Mouse (Mus musculus) kidney, postnatal 0 days (tissue): ENCODE results near the gene 2700049A03Rik. TPM values are rescaled to one million over a fixed set of nuclear protein-coding genes. Genes with fewer than 3 reads are reported as not detected.

Source experiments
- ATAC-seq: fragments of 200-750 bp; cut with Nextera tagmentation; replicated peaks from 2 replicates; pipeline ENCODE4 v1.8.0; 2017; ENCODE audit warnings: low read depth, moderate number of reproducible peaks, moderate TSS enrichment, moderate library complexity; ENCODE audit not compliant: low FRiP score
- DNase-seq: peaks from one replicate; pipeline ENCODE4 v3.0.0-alpha.2; 2016; ENCODE audit warnings: low spot score
- H3K27ac ChIP-seq: fragments of 300-500 bp; sonication (generic); 2 replicates; pipeline ENCODE4 v1.5.1; 2014; ENCODE audit warnings: mild to moderate bottlenecking
- H3K27me3 ChIP-seq: fragments of 300-500 bp; sonication (generic); 2 replicates; pipeline ENCODE4 v1.6.1; 2014; ENCODE audit warnings: low read length, mixed read lengths; ENCODE audit not compliant: insufficient read depth
- H3K36me3 ChIP-seq: fragments of 300-500 bp; sonication (generic); 2 replicates; pipeline ENCODE4 v1.6.1; 2014; ENCODE audit warnings: low read length, mixed read lengths; ENCODE audit not compliant: insufficient read depth
- H3K4me1 ChIP-seq: fragments of 300-500 bp; sonication (generic); replicated peaks from 2 replicates; pipeline ENCODE4 v1.6.1; 2014; ENCODE audit warnings: antibody characterized with exemption, low read length, mixed read lengths; ENCODE audit not compliant: insufficient read depth
- H3K4me2 ChIP-seq: fragments of 300-500 bp; sonication (generic); 2 replicates; pipeline ENCODE4 v1.6.1; 2014; ENCODE audit warnings: mild to moderate bottlenecking, low read length, moderate library complexity, mixed read lengths
- H3K4me3 ChIP-seq: fragments of 300-500 bp; sonication (generic); replicated peaks from 2 replicates; pipeline ENCODE4 v1.5.1; 2014; ENCODE audit warnings: low read depth, low read length
- H3K9ac ChIP-seq: fragments of 300-500 bp; sonication (generic); 2 replicates; pipeline ENCODE4 v1.6.1; 2014; ENCODE audit warnings: low read depth, low read length
- H3K9me3 ChIP-seq: fragments of 300-500 bp; sonication (generic); replicated peaks from 2 replicates; pipeline ENCODE4 v1.6.1; 2016; ENCODE audit warnings: low read length, inconsistent platforms, mixed read lengths
- CTCF ChIP-seq: IDR thresholded peaks from 2 replicates; pipeline ENCODE4 v1.5.1; 2016; ENCODE audit warnings: antibody characterized with exemption, low read depth, mild to moderate bottlenecking, moderate library complexity
- WGBS: fragments of 180-500 bp; shearing (Covaris S2); extraction: QIAGEN DNeasy Blood & Tissue Kit; methylation state at CpG from one replicate; pipeline ENCODE4 v1.1.7; 2014; 5-methylcytosine and 5-hydroxymethylcytosine counted together
- polyA plus RNA-seq: library from polyadenylated mRNA; unstranded; fragments of >200 nt; fragmentation: Nextera tagmentation; extraction: Ambion mirVana; gene quantifications from 2 replicates; pipeline ENCODE4 v1.2.1, GENCODE M21; 2015

2700049A03Rik gene
- polyA plus RNA-seq, 1 experiment from 2014 or later = 10.7 TPM

- Histone ChIP-seq H3K4me3 (no peak overlapping the region), H3K9ac (no peak overlapping the region), H3K4me1 (peaks cover 2% of the 10 kb centered on the region; the same call in 1 of the 2 replicates), H3K36me3 (no peaks in the 10 kb centered on the region), H3K27me3 (no peaks in the 10 kb centered on the region), H3K4me2 (no peak overlapping the region), H3K9me3 (no peaks in the 10 kb centered on the region), H3K27ac (no peak overlapping the region)
- ATAC-seq = no peak
- TF ChIP-seq CTCF = no peak
- no peak for DNase-seq
- 78% methylated on average over 5 of the region's 5 CpGs for WGBS
These were observed 20.2 kb upstream of the 2700049A03Rik start for GRCm38 (mm10) chr12:71116411-71116810.

- H3K4me3 ChIP-seq = no peak overlapping the region
- H3K36me3 ChIP-seq = peaks cover 35% of the 10 kb centered on the region
- H3K27me3 ChIP-seq = no peaks in the 10 kb centered on the region
- no peak for ATAC-seq
- H3K9me3 ChIP-seq = no peaks in the 10 kb centered on the region
- no peaks in the 10 kb centered on the region for H3K4me1 ChIP-seq
- no peak overlapping the region for H3K27ac ChIP-seq
- DNase-seq = no peak
- no peak overlapping the region for H3K4me2 ChIP-seq
- H3K9ac ChIP-seq = no peak overlapping the region
- no peak for TF ChIP-seq CTCF
- WGBS = 86% methylated on average over 10 of the region's 10 CpGs
These were observed 13.9 kb upstream of the 2700049A03Rik start for GRCm38 (mm10) chr12:71122731-71123130.

- H3K27me3 ChIP-seq = no peaks in the 10 kb centered on the region
- DNase-seq (no peak), ATAC-seq (no peak)
- peaks cover 35% of the 10 kb centered on the region for H3K36me3 ChIP-seq
- no peak overlapping the region for H3K4me2 ChIP-seq
- H3K4me1 ChIP-seq = no peaks in the 10 kb centered on the region
- WGBS = 88% methylated on average over 9 of the region's 9 CpGs
- no peak for TF ChIP-seq CTCF
- H3K9ac ChIP-seq = no peak overlapping the region
- no peak overlapping the region for H3K27ac ChIP-seq
- no peaks in the 10 kb centered on the region for H3K9me3 ChIP-seq
- H3K4me3 ChIP-seq = no peak overlapping the region
These were observed 13.4 kb upstream of the 2700049A03Rik start for GRCm38 (mm10) chr12:71123286-71123685.

- Histone ChIP-seq H3K4me1 (peaks cover 5% of the 10 kb centered on the region), H3K9me3 (no peaks in the 10 kb centered on the region), H3K27ac (no peak overlapping the region), H3K36me3 (0 out of 2 replicates have a peak, but pooled peaks cover 4% of the 10 kb centered on the region), H3K4me2 (peak overlapping the region; percentile 83), H3K9ac (peak overlapping the region; percentile 95; the same call in 1 of the 2 replicates), H3K27me3 (no peaks in the 10 kb centered on the region), H3K4me3 (peak overlapping the region; percentile 92)
- WGBS = 28% methylated on average over 5 of the region's 5 CpGs
- TF ChIP-seq CTCF = no peak
- ATAC-seq (no peak), DNase-seq (no peak)
These were observed 1.1 kb upstream of the 2700049A03Rik start for GRCm38 (mm10) chr12:71135581-71135980.

GRCm38 (mm10) chr12:71136974-71137491, 385 bp downstream of the 2700049A03Rik start:
- TF ChIP-seq CTCF = no peak
- under 1% methylated on average over 30 of the region's 30 CpGs for WGBS

GRCm38 (mm10) chr12:71137686-71138085, 1.0 kb downstream of the 2700049A03Rik start:
- Histone ChIP-seq H3K27me3 (no peaks in the 10 kb centered on the region), H3K9ac (peak overlapping the region; percentile 95; the same call in 1 of the 2 replicates), H3K36me3 (peaks cover 20% of the 10 kb centered on the region; the same call in 1 of the 2 replicates), H3K27ac (no peak overlapping the region), H3K9me3 (no peaks in the 10 kb centered on the region), H3K4me2 (peak overlapping the region; percentile 78), H3K4me3 (peak overlapping the region; percentile 92), H3K4me1 (peaks cover 5% of the 10 kb centered on the region)
- WGBS = 2% methylated on average over 11 of the region's 11 CpGs
- no peak for TF ChIP-seq CTCF
- DNase-seq = peak; percentile 10
- no peak for ATAC-seq

More at GRCm38 (mm10) chr12:71136974-71137491, 385 bp downstream of the 2700049A03Rik start:
- Histone ChIP-seq H3K4me1 (peaks cover 5% of the 10 kb centered on the region), H3K27me3 (no peaks in the 10 kb centered on the region), H3K9me3 (no peaks in the 10 kb centered on the region), H3K27ac (peak overlapping the region; percentile 89; the same call in 1 of the 2 replicates), H3K9ac (peak overlapping the region; percentile 95), H3K4me2 (peak overlapping the region; percentile 83), H3K36me3 (peaks cover 14% of the 10 kb centered on the region; the same call in 1 of the 2 replicates), H3K4me3 (peak overlapping the region; percentile 92)
- ATAC-seq (peak; percentile 70), DNase-seq (peak; percentile 88)
